Mouse (Mus musculus) retina, adult 2 months (tissue): Measurements from ENCODE around the gene Rab30.
A peak's percentile ranks its signal among the peaks of the same experiment; 100 is the strongest.
"Not testable (repeated sequence)": the region's sequence is repeated elsewhere in the genome, so short reads cannot be mapped to it uniquely, and the experiment has no call there.

Source experiments
- DNase-seq: peaks from one replicate; pipeline ENCODE4 v3.0.0-alpha.2; 2012; ENCODE audit warnings: low read depth, low spot score

Gene Rab30

DNA sequence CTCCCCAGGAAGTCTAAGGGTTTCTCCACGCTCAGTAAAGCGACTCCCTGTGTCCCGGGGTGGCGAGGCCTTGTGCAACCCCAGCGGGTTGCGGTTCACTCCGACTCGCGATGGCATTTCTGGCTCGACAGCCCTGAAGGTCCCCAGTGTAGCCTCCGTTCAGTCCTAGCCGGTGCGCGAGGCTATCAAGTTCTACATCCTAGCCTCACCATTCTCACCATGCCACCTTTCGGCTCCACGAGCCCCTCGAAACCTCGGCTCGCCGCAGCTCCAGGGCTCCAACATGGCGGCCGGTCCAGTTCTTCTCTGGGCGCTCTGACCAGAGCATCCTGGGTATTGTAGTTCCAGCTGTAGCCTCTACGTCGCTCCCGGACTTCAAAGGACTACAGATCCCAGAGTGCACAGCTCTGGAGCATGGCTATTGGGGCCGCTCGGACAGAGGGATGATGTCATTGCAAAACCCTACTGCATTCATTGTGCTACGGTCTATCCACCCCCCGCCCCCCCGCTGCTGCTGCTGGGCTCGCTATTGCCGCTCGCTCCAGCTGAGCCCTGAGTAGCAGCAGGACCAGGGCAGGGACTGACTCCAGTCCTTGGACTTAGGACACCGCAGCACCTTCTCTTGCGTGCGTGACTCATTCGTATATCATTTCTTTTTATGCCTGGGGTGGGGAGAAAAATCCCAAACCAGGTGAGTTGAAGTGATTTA is at the start of gene Rab30:
Gene Rab30, plus strand, starts transcription at position 452 of the 709 bp plus-strand sequence.
- DNase-seq: peak; percentile 98

DNA sequence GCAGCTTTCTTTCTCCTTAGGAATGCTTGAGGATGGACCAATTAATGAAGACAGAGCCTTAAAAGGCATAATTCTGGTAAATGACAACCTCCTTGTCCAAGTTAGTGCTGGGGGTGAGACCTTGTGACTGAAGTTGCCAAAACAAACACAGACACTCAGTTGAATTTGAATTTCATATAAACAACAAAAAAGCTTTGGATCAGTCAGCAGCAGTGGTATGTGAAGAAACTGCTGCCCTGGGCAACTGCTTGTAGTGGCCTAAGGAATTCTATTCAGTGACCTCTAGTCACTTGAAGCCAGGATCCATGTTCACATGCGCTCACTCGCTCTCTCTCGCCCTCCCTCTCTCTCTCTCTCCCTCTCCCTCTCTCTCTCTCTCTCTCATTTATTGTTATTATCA is 45.0 kb upstream of the Rab30 start:
- no peak for DNase-seq

DNA sequence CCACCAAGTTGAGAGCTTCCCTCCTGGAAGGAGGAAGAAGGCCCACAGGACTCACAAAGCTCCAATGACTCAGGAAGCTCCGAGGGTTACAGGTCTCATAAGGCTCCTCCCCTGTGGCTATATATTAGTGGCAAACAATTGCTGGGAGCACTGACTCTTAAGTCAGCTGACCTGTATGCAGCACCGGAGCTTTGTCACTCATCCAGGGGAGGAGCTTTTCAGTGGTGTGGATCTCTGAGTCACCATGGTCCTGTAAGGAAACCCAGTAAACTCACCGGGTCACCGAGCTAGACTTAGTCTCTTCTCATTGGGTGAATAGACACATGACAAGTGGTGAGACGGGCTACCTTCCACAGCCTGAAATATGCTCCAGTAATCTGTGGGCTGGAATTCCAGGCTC is 42.6 kb upstream of the Rab30 start:
- no peak for DNase-seq

DNA sequence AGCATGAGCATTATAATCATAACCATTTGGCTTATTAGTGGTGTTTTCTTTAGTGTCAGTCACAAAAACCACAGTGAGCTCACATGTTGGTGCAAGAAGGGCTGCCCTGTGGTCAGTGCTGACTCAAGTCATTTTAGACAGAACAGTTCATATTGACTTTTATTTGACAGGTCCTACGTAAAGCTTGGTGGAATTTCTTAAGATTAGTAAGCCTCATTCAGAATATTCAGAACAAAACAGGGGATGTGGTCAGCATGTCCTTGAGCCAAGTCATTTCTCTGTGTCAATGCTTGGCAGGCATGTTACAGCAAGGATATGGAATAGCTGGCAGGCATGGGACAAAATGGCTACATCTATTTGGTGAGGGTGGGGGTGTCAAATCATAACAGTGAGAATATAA is 37.7 kb upstream of the Rab30 start:
- DNase-seq: no peak

- no peak for DNase-seq
Measured at GRCm38 (mm10) chr7:92705534-92705933, 35.9 kb upstream of the Rab30 start.

DNA sequence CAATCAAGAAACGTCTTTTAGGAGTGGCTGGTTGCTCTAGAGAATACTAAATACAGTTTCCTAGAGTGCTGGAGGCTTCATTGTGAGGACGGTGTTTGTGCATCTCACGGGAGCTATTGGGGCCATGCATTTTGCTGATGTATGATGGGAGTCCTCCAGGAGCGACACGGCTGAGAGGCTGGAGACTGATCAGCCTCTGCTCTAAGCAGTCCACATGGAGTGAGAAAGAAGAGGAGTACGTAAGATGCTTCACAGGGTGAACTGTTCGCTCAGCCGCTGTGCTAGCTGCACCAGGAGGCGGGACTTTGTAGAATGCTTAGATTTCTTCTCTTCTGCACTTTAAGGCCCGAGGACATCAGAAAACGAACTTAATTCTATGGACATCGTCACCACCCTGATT is 34.7 kb upstream of the Rab30 start:
- DNase-seq: no peak

DNA sequence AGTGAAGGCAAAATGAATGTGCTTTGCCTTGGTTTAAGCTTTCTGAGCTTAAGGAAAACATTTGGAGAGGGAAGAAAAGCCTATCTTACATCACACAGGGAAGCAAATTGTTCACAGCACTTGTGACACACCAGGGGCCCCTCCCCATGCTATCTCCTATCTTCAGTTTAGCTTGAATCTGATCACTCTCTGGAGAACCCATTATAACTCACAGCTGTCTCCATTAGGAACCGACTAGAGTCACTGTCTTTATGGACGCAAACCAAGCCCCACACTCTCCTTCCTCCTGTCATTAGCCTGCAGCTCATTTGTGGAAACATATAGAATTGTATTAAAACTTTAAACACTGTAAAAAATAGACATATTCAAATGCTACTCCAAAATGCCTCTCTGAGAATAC is 31.8 kb upstream of the Rab30 start:
- DNase-seq: no peak

- DNase-seq: no peak
Measured at GRCm38 (mm10) chr7:92711593-92711992, 29.8 kb upstream of the Rab30 start.

- no peak for DNase-seq
Measured at GRCm38 (mm10) chr7:92715055-92715454, 26.3 kb upstream of the Rab30 start.

DNA sequence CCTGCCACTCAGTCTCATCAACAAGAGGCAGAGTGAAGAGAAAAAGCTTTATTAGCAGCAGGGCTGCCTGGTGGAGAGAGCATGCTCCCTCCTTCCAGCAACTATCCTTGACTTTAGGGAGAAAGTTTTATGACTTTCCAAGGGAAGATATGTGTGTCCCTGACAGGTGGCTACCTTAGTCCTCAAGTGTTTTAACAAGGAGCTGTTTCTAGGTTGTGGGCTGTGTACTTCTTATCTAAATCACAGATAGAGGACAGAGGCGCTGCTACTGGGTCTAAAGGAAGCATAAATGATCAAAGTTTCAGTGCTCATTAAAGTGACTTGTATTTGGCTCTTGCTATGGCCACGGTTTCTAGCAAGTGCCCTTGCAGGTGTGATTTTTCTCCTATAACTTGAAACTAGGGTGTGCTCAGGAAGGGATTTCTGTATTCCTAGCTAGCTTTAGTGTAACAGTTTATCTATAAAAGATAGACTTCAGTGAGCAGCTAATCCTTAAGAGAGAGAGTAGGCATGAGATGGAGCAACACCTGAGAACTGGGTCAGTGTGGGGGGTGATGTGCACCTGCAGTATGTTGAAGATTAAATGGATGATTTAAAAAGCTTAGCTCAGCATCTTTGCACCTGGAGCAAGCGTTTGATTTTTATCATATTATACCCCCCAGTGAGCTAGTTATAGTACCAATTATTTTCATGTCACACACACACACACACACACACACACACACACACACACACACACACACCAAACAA is 21.1 kb upstream of the Rab30 start:
- no peak for DNase-seq

DNA sequence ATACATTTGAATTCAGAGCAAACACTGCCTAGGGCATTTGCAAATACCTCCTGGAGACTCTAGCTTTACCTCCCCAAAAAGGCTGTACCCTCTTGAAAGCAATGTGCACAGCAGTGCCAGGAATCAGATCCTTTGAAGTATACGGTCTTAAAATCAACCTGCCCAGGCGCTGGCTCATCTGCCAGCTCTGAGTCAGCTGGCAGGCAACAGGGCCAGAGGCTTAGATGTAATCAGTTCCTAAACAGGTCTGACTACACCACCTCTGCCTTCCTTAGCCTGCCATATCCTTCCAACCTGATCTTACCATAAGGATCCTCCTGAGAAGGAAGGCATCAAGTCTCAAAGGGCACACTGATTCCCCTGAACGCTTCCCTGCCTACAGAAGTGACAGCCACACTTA is 17.7 kb upstream of the Rab30 start:
- DNase-seq: no peak

GRCm38 (mm10) chr7:92724261-92724660 is 17.1 kb upstream of the Rab30 start:
- DNase-seq: no peak

- DNase-seq: not testable (repeated sequence)
Measured at GRCm38 (mm10) chr7:92729583-92729982, 11.8 kb upstream of the Rab30 start.

GRCm38 (mm10) chr7:92730465-92730864 is 10.9 kb upstream of the Rab30 start:
- DNase-seq: no peak

GRCm38 (mm10) chr7:92730959-92731358 is 10.4 kb upstream of the Rab30 start:
- DNase-seq: no peak

GRCm38 (mm10) chr7:92732136-92732535 is 9.3 kb upstream of the Rab30 start:
- no peak for DNase-seq

- no peak for DNase-seq
Measured at GRCm38 (mm10) chr7:92737560-92737959, 3.8 kb upstream of the Rab30 start.

DNA sequence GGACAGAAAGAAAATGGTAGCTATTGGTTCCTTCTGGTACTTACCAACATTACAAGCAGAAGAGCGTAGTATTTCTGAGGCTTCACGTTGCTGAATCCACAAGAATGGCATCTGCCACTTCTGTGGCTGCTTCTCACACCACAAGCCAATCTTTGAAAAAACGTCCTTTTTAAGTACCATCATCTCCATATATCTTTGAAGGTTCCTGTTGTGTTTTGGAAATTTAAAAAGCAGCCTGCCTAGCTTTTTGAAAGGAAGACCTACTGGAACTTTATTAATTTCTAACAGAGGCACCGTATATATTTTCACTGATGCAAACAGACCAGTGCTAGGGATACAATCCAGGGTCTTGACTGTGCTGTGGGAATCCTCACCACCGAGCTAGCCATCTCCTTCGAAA is 1.4 kb upstream of the Rab30 start:
- DNase-seq: no peak

DNA sequence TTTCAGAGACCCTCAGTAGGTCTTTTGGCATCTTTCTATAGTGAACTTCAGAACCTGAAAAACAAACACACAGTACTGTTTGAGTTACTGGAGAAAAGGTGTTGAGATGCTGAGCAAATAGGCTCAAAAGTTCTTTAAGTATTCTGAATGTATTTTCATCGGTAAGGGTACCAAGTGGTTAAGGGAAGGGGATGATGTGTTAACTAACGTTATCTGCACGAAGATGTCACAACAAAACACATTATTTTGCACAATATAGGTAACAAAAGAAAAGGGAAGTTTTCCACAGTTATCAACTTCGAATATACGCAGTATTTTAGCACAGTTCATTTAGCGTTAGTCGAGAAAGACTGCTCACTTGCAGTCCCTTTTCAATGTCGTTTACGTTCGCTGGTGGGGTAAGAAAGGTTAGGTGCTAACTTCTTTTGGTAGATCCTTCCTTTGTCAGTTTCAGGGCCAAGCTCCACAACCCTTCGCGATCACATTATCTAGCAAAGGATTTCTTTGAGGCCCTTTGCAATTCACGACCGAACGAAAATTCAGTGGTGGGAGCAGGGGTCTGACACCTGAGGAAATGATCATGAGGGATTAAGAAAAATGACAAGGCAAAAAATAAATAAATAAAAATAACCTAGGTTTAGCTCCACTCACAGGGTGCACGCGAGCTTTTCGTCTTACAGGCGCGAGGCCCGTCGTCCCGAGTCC is 840 bp upstream of the Rab30 start:
- no peak for DNase-seq

GRCm38 (mm10) chr7:92741861-92742249 is 452 bp downstream of the Rab30 start:
- DNase-seq: no peak

GRCm38 (mm10) chr7:92742341-92742741 is 938 bp downstream of the Rab30 start:
- no peak for DNase-seq

- DNase-seq: no peak
Measured at GRCm38 (mm10) chr7:92742774-92743173, 1.4 kb downstream of the Rab30 start.

DNA sequence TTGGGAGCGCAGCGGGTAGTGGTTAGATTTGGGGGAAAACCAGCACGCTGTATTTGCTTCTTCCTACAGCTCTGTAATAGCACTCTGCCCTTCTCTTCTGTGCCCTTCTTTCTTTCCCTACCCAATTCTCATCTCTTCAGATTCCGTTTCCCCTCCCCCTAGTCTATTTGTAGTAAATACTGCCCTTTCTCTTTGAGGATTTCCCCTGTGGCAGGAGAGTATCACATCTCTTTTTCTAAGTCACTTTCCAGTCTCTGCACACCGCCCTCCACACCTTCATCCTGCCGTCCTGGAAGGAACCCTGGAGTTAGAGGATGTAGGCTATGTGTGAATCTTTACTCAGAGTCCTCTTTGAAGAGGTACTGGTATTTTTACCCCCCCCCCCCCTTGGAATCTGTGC is 1.9 kb downstream of the Rab30 start:
- no peak for DNase-seq
